Mouse (Mus musculus): ENCODE measurements around the gene Rad51ap2. TPM values are rescaled to one million over a fixed set of nuclear protein-coding genes. Genes with fewer than 3 reads are reported as not detected.

The Rad51ap2 gene
- total and polyA plus RNA-seq, 3 experiments = not detected

DNA sequence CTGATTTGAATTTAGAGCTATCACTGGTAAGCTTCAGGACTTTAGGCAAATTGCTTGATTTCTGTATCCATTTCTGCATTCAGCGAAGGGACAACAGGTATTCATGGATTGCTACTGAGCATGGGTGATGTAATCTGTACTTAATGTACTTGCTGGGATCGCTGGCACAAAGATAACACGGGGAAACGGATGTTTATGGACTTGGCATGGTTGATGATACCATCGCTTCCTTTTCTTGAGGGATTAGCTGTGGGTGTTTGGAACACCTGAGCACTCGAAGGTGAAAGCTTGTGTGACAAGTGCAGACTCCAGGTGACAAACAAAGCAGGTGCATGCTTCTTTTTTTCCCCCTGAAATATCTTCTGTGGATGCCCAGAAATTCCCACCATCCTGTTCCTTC lies 37.8 kb upstream of the Rad51ap2 start:
- H3K27ac ChIP-seq (ENCODE audit: control insufficient read depth, low read depth, low read length) = no peak overlapping the region
- no peak for TF ChIP-seq RCOR1 (IDR thresholded peaks at IDR 0.05; ENCODE audit: low read depth, low read length)
- no peak for TF ChIP-seq NRF1 (IDR thresholded peaks at IDR 0.05; ENCODE audit: insufficient read depth, low read depth, low read length, poor library complexity, severe bottlenecking)
- no peak for TF ChIP-seq TCF12 (IDR thresholded peaks at IDR 0.05; ENCODE audit: low read depth, low read length)
- TF ChIP-seq GATA1 (IDR thresholded peaks at IDR 0.05; ENCODE audit: low read depth, low read length) = no peak
- TF ChIP-seq ZC3H11A (IDR thresholded peaks at IDR 0.05; ENCODE audit: low read depth, low read length) = no peak
- no peak for TF ChIP-seq USF1 (IDR thresholded peaks at IDR 0.05; ENCODE audit: low read depth, low read length)
- no peak for TF ChIP-seq HCFC1 (IDR thresholded peaks at IDR 0.05; ENCODE audit: low read depth, low read length)
- no peak for TF ChIP-seq MYB (IDR thresholded peaks at IDR 0.05; ENCODE audit: low read depth, low read length)
- no peak for TF ChIP-seq CTCF (IDR thresholded peaks at IDR 0.05 in 2 of 3, conservative IDR thresholded peaks at IDR 0.05 in 1 of 3; ENCODE audit: control insufficient read depth in 1 of 3, insufficient read depth in 1 of 3, low read depth in 2 of 3, low read length in 3 of 3, poor library complexity in 1 of 3, severe bottlenecking in 1 of 3)
- no peak for TF ChIP-seq POLR2A (IDR thresholded peaks at IDR 0.05; ENCODE audit: control insufficient read depth in 1 of 2, insufficient read depth in 1 of 2, low read depth in 1 of 2, low read length in 2 of 2, poor library complexity in 1 of 2)

DNA sequence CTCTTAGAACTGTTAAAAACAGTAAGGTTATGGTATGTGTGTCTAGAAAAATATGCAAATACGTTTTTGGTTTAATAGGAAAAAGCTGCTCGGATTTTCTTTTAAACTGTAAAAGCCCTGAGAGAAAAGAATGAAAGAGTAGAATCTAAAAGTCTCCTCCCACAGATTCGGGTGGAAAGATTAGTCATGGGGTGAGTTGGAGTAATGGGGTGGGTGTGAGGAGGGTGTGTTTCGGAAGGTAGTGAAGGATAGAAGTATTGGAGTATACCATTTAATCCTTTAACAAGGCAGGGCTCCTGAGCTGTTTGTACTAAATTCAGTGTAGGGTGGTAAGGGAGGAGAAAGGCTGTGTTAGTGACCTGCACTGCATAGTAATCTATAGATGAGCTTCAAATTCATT lies 28.5 kb upstream of the Rad51ap2 start:
- H3K4me3 ChIP-seq (ENCODE audit: control insufficient read depth in 1 of 2, insufficient read depth in 1 of 2, low read depth in 2 of 2, low read length in 2 of 2) = no peak overlapping the region
- H3K36me3 ChIP-seq (ENCODE audit: control insufficient read depth in 1 of 2, insufficient read depth in 2 of 2, low read length in 2 of 2) = no peaks in the 10 kb centered on the region
- H3K9me3 ChIP-seq (replicated peaks; ENCODE audit: insufficient read depth, low read length) = no peaks in the 10 kb centered on the region
- no peak for TF ChIP-seq MAZ (IDR thresholded peaks at IDR 0.05; ENCODE audit: low read depth, low read length)
- no peak for TF ChIP-seq TBP (IDR thresholded peaks at IDR 0.05; ENCODE audit: low read depth, low read length)
- no peak for TF ChIP-seq MXI1 (IDR thresholded peaks at IDR 0.05; ENCODE audit: low read depth, low read length)
- TF ChIP-seq RAD21 (IDR thresholded peaks at IDR 0.05; ENCODE audit: low read depth, low read length) = no peak
- no peak for TF ChIP-seq POLR2A (IDR thresholded peaks at IDR 0.05; ENCODE audit: control insufficient read depth in 1 of 2, insufficient read depth in 1 of 2, low read depth in 1 of 2, low read length in 2 of 2, poor library complexity in 1 of 2)
- TF ChIP-seq E2F4 (IDR thresholded peaks at IDR 0.05; ENCODE audit: borderline replicate concordance, low read depth, low read length) = no peak
- TF ChIP-seq RCOR1 (IDR thresholded peaks at IDR 0.05; ENCODE audit: low read depth, low read length) = no peak
- no peak for TF ChIP-seq UBTF (IDR thresholded peaks at IDR 0.05; ENCODE audit: borderline replicate concordance, insufficient read depth, low read depth, low read length)
- no peak for TF ChIP-seq POLR2AphosphoS2 (IDR thresholded peaks at IDR 0.05; ENCODE audit: low read length)
- TF ChIP-seq CHD2 (IDR thresholded peaks at IDR 0.05; ENCODE audit: low read length) = no peak
- TF ChIP-seq USF2 (IDR thresholded peaks at IDR 0.05; ENCODE audit: borderline replicate concordance in 1 of 2, insufficient read depth in 1 of 2, low read depth in 1 of 2, low read length in 2 of 2) = no peak
- TF ChIP-seq CTCF (IDR thresholded peaks at IDR 0.05 in 2 of 3, conservative IDR thresholded peaks at IDR 0.05 in 1 of 3; ENCODE audit: control insufficient read depth in 1 of 3, insufficient read depth in 1 of 3, low read depth in 2 of 3, low read length in 3 of 3, poor library complexity in 1 of 3, severe bottlenecking in 1 of 3) = no peak
- no peak for TF ChIP-seq ZNF384 (IDR thresholded peaks at IDR 0.05; ENCODE audit: low read depth, low read length)
- no peak for TF ChIP-seq JUND (IDR thresholded peaks at IDR 0.05; ENCODE audit: low read depth, low read length)
- no peak for TF ChIP-seq HCFC1 (IDR thresholded peaks at IDR 0.05; ENCODE audit: low read depth, low read length)
- TF ChIP-seq ZKSCAN1 (IDR thresholded peaks at IDR 0.05; ENCODE audit: low read depth, low read length) = no peak
- TF ChIP-seq TCF12 (IDR thresholded peaks at IDR 0.05; ENCODE audit: low read depth, low read length) = no peak
- no peak for DNase-seq (ENCODE audit: low read depth, low spot score)
- H3K9ac ChIP-seq (ENCODE audit: control insufficient read depth, low read depth, low read length, poor library complexity, severe bottlenecking) = no peak overlapping the region
- H3K4me1 ChIP-seq (ENCODE audit: control insufficient read depth in 1 of 2, insufficient read depth in 2 of 2, low read length in 2 of 2) = no peaks in the 10 kb centered on the region
- no peaks in the 10 kb centered on the region for H3K79me2 ChIP-seq (ENCODE audit: control insufficient read depth, insufficient read depth, low read length, poor library complexity)
- no peaks in the 10 kb centered on the region for H3K27me3 ChIP-seq (ENCODE audit: control insufficient read depth in 1 of 2, insufficient read depth in 2 of 2, low read length in 2 of 2)
- no peak overlapping the region for H3K27ac ChIP-seq (ENCODE audit: control insufficient read depth, low read depth, low read length)

More for the DNA sequence above, 37.8 kb upstream of the Rad51ap2 start:
- no peak overlapping the region for H3K4me3 ChIP-seq (ENCODE audit: control insufficient read depth in 1 of 2, insufficient read depth in 1 of 2, low read depth in 2 of 2, low read length in 2 of 2)
- no peak overlapping the region for H3K9ac ChIP-seq (ENCODE audit: control insufficient read depth, low read depth, low read length, poor library complexity, severe bottlenecking)
- no peaks in the 10 kb centered on the region for H3K79me2 ChIP-seq (ENCODE audit: control insufficient read depth, insufficient read depth, low read length, poor library complexity)
- H3K4me1 ChIP-seq (ENCODE audit: control insufficient read depth in 1 of 2, insufficient read depth in 2 of 2, low read length in 2 of 2) = no peaks in the 10 kb centered on the region
- no peaks in the 10 kb centered on the region for H3K27me3 ChIP-seq (ENCODE audit: control insufficient read depth in 1 of 2, insufficient read depth in 2 of 2, low read length in 2 of 2)
- H3K9me3 ChIP-seq (replicated peaks; ENCODE audit: insufficient read depth, low read length) = no peaks in the 10 kb centered on the region
- H3K36me3 ChIP-seq (ENCODE audit: control insufficient read depth in 1 of 2, insufficient read depth in 2 of 2, low read length in 2 of 2) = no peaks in the 10 kb centered on the region
- DNase-seq (ENCODE audit: low read depth, low spot score) = no peak
